Mouse (Mus musculus): Measurements from ENCODE around the gene Fancm. TPM values are rescaled to one million over a fixed set of nuclear protein-coding genes. Genes with fewer than 3 reads are reported as not detected.
A peak's percentile ranks its signal among the peaks of the same experiment; 100 is the strongest.

Gene Fancm
- total and polyA plus RNA-seq, 3 experiments = 11.7 to 25.3 (median 12.8) TPM

DNA sequence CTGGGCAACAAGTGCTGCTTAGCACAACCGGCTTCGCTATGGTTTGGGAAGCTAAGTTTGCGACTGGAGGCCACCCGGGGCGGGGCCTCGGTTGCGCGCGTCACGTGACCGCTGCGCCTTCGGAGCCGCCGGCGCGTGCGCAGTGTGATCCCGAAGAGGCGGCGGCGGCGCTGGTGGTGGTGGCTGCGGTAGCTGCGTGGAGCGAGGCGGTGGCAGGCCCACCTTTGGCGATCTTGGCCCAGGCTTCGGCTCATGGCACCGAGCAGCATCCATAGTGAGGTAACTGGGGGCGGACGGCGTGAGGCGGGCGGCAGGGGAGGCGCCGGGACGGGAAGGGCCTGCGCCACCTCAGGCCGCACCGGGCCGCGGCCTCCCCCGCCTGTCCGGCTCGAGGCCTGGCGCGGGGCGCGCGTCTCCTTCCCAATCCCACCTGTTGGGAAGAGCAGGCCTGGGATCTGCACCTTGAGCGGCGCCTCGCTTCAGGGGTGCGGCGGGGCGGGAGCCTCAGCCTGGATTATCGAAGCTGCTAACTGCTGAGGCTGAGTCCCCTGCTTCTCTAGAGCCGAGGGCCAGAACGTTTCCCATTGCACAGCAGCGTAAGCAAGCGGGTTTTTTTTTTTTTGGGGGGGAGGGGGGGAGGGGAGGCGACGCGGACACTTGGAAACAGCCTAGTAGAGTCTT lies 39.1 kb upstream of the Fancm start, which contains the start of gene Prpf39 (continued):
- 0 out of 2 replicates have a peak, but pooled peaks have one; percentile 22 for TF ChIP-seq ELF1 (IDR thresholded peaks at IDR 0.05; ENCODE audit: low read depth, low read length)
- 0 out of 2 replicates have a peak, but pooled peaks have one; percentile 2 for TF ChIP-seq MAZ (IDR thresholded peaks at IDR 0.05; ENCODE audit: low read depth, low read length)
- no peak for TF ChIP-seq RAD21 (IDR thresholded peaks at IDR 0.05; ENCODE audit: low read depth, low read length)

DNA sequence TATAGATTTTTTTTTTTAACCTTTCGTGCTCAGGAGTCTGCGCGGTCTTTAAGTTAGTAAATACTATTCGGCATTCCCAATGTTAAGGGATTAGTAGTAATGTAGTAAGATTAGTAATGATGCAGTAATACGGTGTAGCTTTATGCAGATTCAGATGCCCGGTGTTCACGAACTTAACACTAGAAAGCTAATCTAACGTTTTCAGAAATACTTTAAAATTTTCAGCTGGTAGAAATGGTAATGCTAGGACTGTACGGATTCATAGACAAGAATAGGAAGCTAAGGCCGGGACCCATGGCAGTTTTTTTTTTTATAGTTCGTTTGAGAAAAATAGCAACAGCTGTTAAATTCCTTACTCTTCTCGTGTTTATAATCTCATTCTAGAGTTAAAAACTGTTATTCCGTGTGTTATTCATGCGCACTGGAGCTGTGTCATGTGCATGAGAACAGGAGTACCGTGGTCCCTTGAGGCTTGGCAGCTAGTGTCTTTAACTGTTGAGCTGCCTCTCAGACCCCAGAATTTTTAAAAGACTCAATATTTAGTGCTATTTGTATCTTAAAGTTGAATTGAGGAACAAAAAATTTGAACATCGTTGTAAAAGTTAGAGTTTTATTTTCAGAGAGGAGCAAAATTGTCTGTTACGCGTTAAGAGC lies 38.4 kb upstream of the Fancm start:
- peak; percentile 62 for DNase-seq (ENCODE audit: low read depth, low spot score)
- Histone ChIP-seq H3K4me1 (ENCODE audit: control insufficient read depth in 1 of 2, insufficient read depth in 2 of 2, low read length in 2 of 2) (peaks cover 9 to 12% of the 10 kb centered on the region in 2 experiments; a peak in 3 of 4 replicates), H3K9me3 (replicated peaks; ENCODE audit: insufficient read depth, low read length) (no peaks in the 10 kb centered on the region), H3K27ac (ENCODE audit: control insufficient read depth, low read depth, low read length) (peak overlapping the region; percentile 54), H3K9ac (ENCODE audit: control insufficient read depth, low read depth, low read length, poor library complexity, severe bottlenecking) (peak overlapping the region; percentile 99), H3K79me2 (ENCODE audit: control insufficient read depth, insufficient read depth, low read length, poor library complexity) (peaks cover 43% of the 10 kb centered on the region), H3K36me3 (ENCODE audit: control insufficient read depth in 1 of 2, insufficient read depth in 2 of 2, low read length in 2 of 2) (peaks cover 17 to 29% of the 10 kb centered on the region in 2 experiments), H3K27me3 (ENCODE audit: control insufficient read depth in 1 of 2, insufficient read depth in 2 of 2, low read length in 2 of 2) (no peaks in the 10 kb centered on the region), H3K4me3 (ENCODE audit: control insufficient read depth in 1 of 2, insufficient read depth in 1 of 2, low read depth in 2 of 2, low read length in 2 of 2) (peak overlapping the region; percentile 95 to 97)
- TF ChIP-seq KAT2A (conservative IDR thresholded peaks at IDR 0.05; ENCODE audit: low read depth, low read length) (no peak), UBTF (IDR thresholded peaks at IDR 0.05; ENCODE audit: borderline replicate concordance, insufficient read depth, low read depth, low read length) (no peak), MXI1 (IDR thresholded peaks at IDR 0.05; ENCODE audit: low read depth, low read length) (peak; percentile 21; the same call in 1 of the 2 replicates), RAD21 (IDR thresholded peaks at IDR 0.05; ENCODE audit: low read depth, low read length) (no peak), GABPA (IDR thresholded peaks at IDR 0.05; ENCODE audit: low read depth, low read length) (no peak), SIN3A (IDR thresholded peaks at IDR 0.05; ENCODE audit: low read length) (0 out of 2 replicates have a peak, but pooled peaks have one; percentile 24), RCOR1 (IDR thresholded peaks at IDR 0.05; ENCODE audit: low read depth, low read length) (no peak), MYC (IDR thresholded peaks at IDR 0.05; ENCODE audit: low read depth, low read length) (0 out of 2 replicates have a peak, but pooled peaks have one; percentile 6), USF1 (IDR thresholded peaks at IDR 0.05; ENCODE audit: low read depth, low read length) (0 out of 2 replicates have a peak, but pooled peaks have one; percentile 2), NELFE (IDR thresholded peaks at IDR 0.05; ENCODE audit: low read depth, low read length) (no peak), ETS1 (IDR thresholded peaks at IDR 0.05; ENCODE audit: low read depth, low read length) (0 out of 2 replicates have a peak, but pooled peaks have one; percentile 18), HCFC1 (IDR thresholded peaks at IDR 0.05; ENCODE audit: low read depth, low read length) (0 out of 2 replicates have a peak, but pooled peaks have one; percentile 26)

GRCm38 (mm10) chr12:65037546-65037937 lies 37.9 kb upstream of the Fancm start:
- Histone ChIP-seq H3K36me3 (ENCODE audit: control insufficient read depth in 1 of 2, insufficient read depth in 2 of 2, low read length in 2 of 2) (peaks cover 18 to 29% of the 10 kb centered on the region in 2 experiments), H3K4me3 (ENCODE audit: control insufficient read depth in 1 of 2, insufficient read depth in 1 of 2, low read depth in 2 of 2, low read length in 2 of 2) (peak overlapping the region; percentile 95 to 97), H3K79me2 (ENCODE audit: control insufficient read depth, insufficient read depth, low read length, poor library complexity) (peaks cover 43% of the 10 kb centered on the region), H3K4me1 (ENCODE audit: control insufficient read depth in 1 of 2, insufficient read depth in 2 of 2, low read length in 2 of 2) (peaks cover 9 to 12% of the 10 kb centered on the region in 2 experiments; a peak in 3 of 4 replicates), H3K27ac (ENCODE audit: control insufficient read depth, low read depth, low read length) (no peak overlapping the region), H3K27me3 (ENCODE audit: control insufficient read depth in 1 of 2, insufficient read depth in 2 of 2, low read length in 2 of 2) (no peaks in the 10 kb centered on the region), H3K9me3 (replicated peaks; ENCODE audit: insufficient read depth, low read length) (no peaks in the 10 kb centered on the region), H3K9ac (ENCODE audit: control insufficient read depth, low read depth, low read length, poor library complexity, severe bottlenecking) (peak overlapping the region; percentile 99)
- peak; percentile 77 for DNase-seq (ENCODE audit: low read depth, low spot score)
- TF ChIP-seq RCOR1 (IDR thresholded peaks at IDR 0.05; ENCODE audit: low read depth, low read length) = no peak
- TF ChIP-seq USF2 (IDR thresholded peaks at IDR 0.05; ENCODE audit: borderline replicate concordance in 1 of 2, insufficient read depth in 1 of 2, low read depth in 1 of 2, low read length in 2 of 2) = no peak
- no peak for TF ChIP-seq POLR2A (IDR thresholded peaks at IDR 0.05; ENCODE audit: control insufficient read depth in 1 of 2, insufficient read depth in 1 of 2, low read depth in 1 of 2, low read length in 2 of 2, poor library complexity in 1 of 2)
- no peak for TF ChIP-seq POLR2AphosphoS5 (IDR thresholded peaks at IDR 0.05; ENCODE audit: borderline replicate concordance, low read depth, low read length)
- TF ChIP-seq GABPA (IDR thresholded peaks at IDR 0.05; ENCODE audit: low read depth, low read length) = no peak
- TF ChIP-seq ZMIZ1 (IDR thresholded peaks at IDR 0.05; ENCODE audit: low read depth, low read length) = no peak
- 0 out of 4 replicates have a peak, but pooled peaks of 1 of the 2 experiments have one; percentile 21 for TF ChIP-seq EP300 (IDR thresholded peaks at IDR 0.05; ENCODE audit: low read depth in 1 of 2, low read length in 2 of 2)
- no peak for TF ChIP-seq CTCF (IDR thresholded peaks at IDR 0.05 in 2 of 3, conservative IDR thresholded peaks at IDR 0.05 in 1 of 3; ENCODE audit: control insufficient read depth in 1 of 3, insufficient read depth in 1 of 3, low read depth in 2 of 3, low read length in 3 of 3, poor library complexity in 1 of 3, severe bottlenecking in 1 of 3)
- TF ChIP-seq MYC (IDR thresholded peaks at IDR 0.05; ENCODE audit: low read depth, low read length) = no peak
- TF ChIP-seq ELF1 (IDR thresholded peaks at IDR 0.05; ENCODE audit: low read depth, low read length) = no peak
- TF ChIP-seq NRF1 (IDR thresholded peaks at IDR 0.05; ENCODE audit: insufficient read depth, low read depth, low read length, poor library complexity, severe bottlenecking) = peak; percentile 15; the same call in 1 of the 2 replicates
- TF ChIP-seq MEF2A (IDR thresholded peaks at IDR 0.05; ENCODE audit: extremely low read depth, insufficient replicate concordance, low read depth, low read length, poor library complexity, severe bottlenecking) = no peak
- no peak for TF ChIP-seq USF1 (IDR thresholded peaks at IDR 0.05; ENCODE audit: low read depth, low read length)
- no peak for TF ChIP-seq E2F4 (IDR thresholded peaks at IDR 0.05; ENCODE audit: borderline replicate concordance, low read depth, low read length)
- peak; percentile 45; the same call in 1 of the 2 replicates for TF ChIP-seq JUND (IDR thresholded peaks at IDR 0.05; ENCODE audit: low read depth, low read length)
